12 mouse cellular contexts compared by ENCODE assay signal in genomic region chr9:92639200-92639897, GRCm38 (mm10).
A peak's percentile ranks its signal among the peaks of the same experiment; 100 is the strongest.
DNase-seq lines count a peak whose midpoint lies in the region; ATAC-seq lines count a peak whose summit lies in the region.
"Had no signal": no experiment of that assay in that cellular context is flagged by ENCODE, and none has a peak within 500 bp of the region (broad histone marks: within the 10 kb centered on the region; RNA-seq: fewer than 3 reads in every experiment).

No protein-coding gene starts in this region.

- no peaks in the 10 kb centered on the region for H3K9me3 ChIP-seq in hindbrain, embryonic 14.5 days (ENCODE audit: control insufficient read depth, low read length)
- no peaks in the 10 kb centered on the region for H3K9me3 ChIP-seq in hindbrain, embryonic 12.5 days (replicated peaks)
- H3K9me3 ChIP-seq: embryonic facial prominence, embryonic 12.5 days; forebrain, embryonic 15.5 days; megakaryocyte, embryonic 14.5 days had no signal

- H3K9ac ChIP-seq in hindbrain, embryonic 14.5 days, result no peak overlapping the region
- H3K9ac ChIP-seq in hindbrain, embryonic 12.5 days, result no peak overlapping the region
- H3K9ac ChIP-seq: embryonic facial prominence, embryonic 12.5 days; forebrain, embryonic 15.5 days had no signal

- H3K27me3 ChIP-seq in hindbrain, embryonic 14.5 days (ENCODE audit: control insufficient read depth, insufficient read depth, low read length), result no peaks in the 10 kb centered on the region
- no peaks in the 10 kb centered on the region for H3K27me3 ChIP-seq in hindbrain, embryonic 12.5 days
- H3K27me3 ChIP-seq: embryonic facial prominence, embryonic 12.5 days; forebrain, embryonic 15.5 days; megakaryocyte, embryonic 14.5 days had no signal

- no peak for ATAC-seq in hindbrain, embryonic 14.5 days (ENCODE audit: low FRiP score)
- no peak for ATAC-seq in hindbrain, embryonic 12.5 days (ENCODE audit: low FRiP score)
- ATAC-seq: forebrain, embryonic 15.5 days had no signal

- peak; percentile 57 for DNase-seq in hindbrain, embryonic 14.5 days (ENCODE audit: low spot score)
- DNase-seq in left cerebral cortex, postnatal 10 days (ENCODE audit: extremely low spot score in 1 of 2, low spot score in 2 of 2), result peak; percentile 11 to 30
- DNase-seq in left cerebral cortex, postnatal 4 days, result no peak
- peak; percentile 24 for DNase-seq in brain, adult 2 months (ENCODE audit: low read depth, low spot score)
- DNase-seq in heart, postnatal 36 days, result peak; percentile 11 to 13
- DNase-seq in cerebellum, postnatal 14 days, result no peak
- no peak for DNase-seq in thymus, postnatal 10 days (ENCODE audit: low spot score in 2 of 2)
- DNase-seq: cerebellum, postnatal 10 days had no signal

- no peak overlapping the region for H3K4me2 ChIP-seq in hindbrain, embryonic 14.5 days (replicated peaks)
- no peak overlapping the region for H3K4me2 ChIP-seq in hindbrain, embryonic 12.5 days (replicated peaks)
- H3K4me2 ChIP-seq: embryonic facial prominence, embryonic 12.5 days; forebrain, embryonic 15.5 days had no signal

- 85% methylated on average over 6 of the region's 6 CpGs for WGBS in hindbrain, embryonic 14.5 days
- 91% methylated on average over 6 of the region's 6 CpGs for WGBS in hindbrain, embryonic 12.5 days

- intact Hi-C loops in left cerebral cortex, postnatal 10 days (cut with DNase I), result loop anchor here (5.0 to 10.0 kb wide), 2 partner anchors 238 to 1975 kb away; no protein-coding TSS in a partner anchor
- intact Hi-C loops in left cerebral cortex, postnatal 4 days (cut with DNase I), result loop anchor here (10.0 kb wide), 2 partner anchors 235 to 1895 kb away; partner anchors contain the start of gene 1190002N15Rik
- intact Hi-C loops in heart, postnatal 36 days (cut with DNase I), result no loop called here

- no peaks in the 10 kb centered on the region for H3K36me3 ChIP-seq in hindbrain, embryonic 14.5 days (replicated peaks; ENCODE audit: control insufficient read depth, insufficient read depth)
- no peaks in the 10 kb centered on the region for H3K36me3 ChIP-seq in hindbrain, embryonic 12.5 days
- H3K36me3 ChIP-seq: embryonic facial prominence, embryonic 12.5 days; forebrain, embryonic 15.5 days had no signal

- H3K4me1 ChIP-seq in hindbrain, embryonic 14.5 days (replicated peaks; ENCODE audit: control insufficient read depth, insufficient read depth, low read length), result no peaks in the 10 kb centered on the region
- no peaks in the 10 kb centered on the region for H3K4me1 ChIP-seq in hindbrain, embryonic 12.5 days
- H3K4me1 ChIP-seq: embryonic facial prominence, embryonic 12.5 days; forebrain, embryonic 15.5 days; megakaryocyte, embryonic 14.5 days had no signal

- no peak overlapping the region for H3K27ac ChIP-seq in hindbrain, embryonic 14.5 days
- no peak overlapping the region for H3K27ac ChIP-seq in hindbrain, embryonic 12.5 days
- H3K27ac ChIP-seq: embryonic facial prominence, embryonic 12.5 days; forebrain, embryonic 15.5 days had no signal

- no peak overlapping the region for H3K4me3 ChIP-seq in hindbrain, embryonic 14.5 days (replicated peaks; ENCODE audit: low read length)
- no peak overlapping the region for H3K4me3 ChIP-seq in hindbrain, embryonic 12.5 days
- H3K4me3 ChIP-seq: embryonic facial prominence, embryonic 12.5 days; forebrain, embryonic 15.5 days; megakaryocyte, embryonic 14.5 days had no signal

Comparison
In these comparisons a context has a peak if more than half of its experiments do, and no peak if none do; other contexts are left out.
1. DNase-seq: peak in hindbrain, embryonic 14.5 days (single experiment), left cerebral cortex, postnatal 10 days (2 of 2), brain, adult 2 months (single experiment) and heart, postnatal 36 days (2 of 2); none in left cerebral cortex, postnatal 4 days (single experiment), cerebellum, postnatal 14 days (0 of 2) and thymus, postnatal 10 days (0 of 2).